Mouse (Mus musculus): Measurements from ENCODE around the gene Idi2. TPM values are rescaled to one million over a fixed set of nuclear protein-coding genes. Genes with fewer than 3 reads are reported as not detected.
"Not testable (repeated sequence)": the region's sequence is repeated elsewhere in the genome, so short reads cannot be mapped to it uniquely, and the experiment has no call there.

The Idi2 gene
- total RNA-seq, 2 experiments from 2014 or later: not detected

DNA sequence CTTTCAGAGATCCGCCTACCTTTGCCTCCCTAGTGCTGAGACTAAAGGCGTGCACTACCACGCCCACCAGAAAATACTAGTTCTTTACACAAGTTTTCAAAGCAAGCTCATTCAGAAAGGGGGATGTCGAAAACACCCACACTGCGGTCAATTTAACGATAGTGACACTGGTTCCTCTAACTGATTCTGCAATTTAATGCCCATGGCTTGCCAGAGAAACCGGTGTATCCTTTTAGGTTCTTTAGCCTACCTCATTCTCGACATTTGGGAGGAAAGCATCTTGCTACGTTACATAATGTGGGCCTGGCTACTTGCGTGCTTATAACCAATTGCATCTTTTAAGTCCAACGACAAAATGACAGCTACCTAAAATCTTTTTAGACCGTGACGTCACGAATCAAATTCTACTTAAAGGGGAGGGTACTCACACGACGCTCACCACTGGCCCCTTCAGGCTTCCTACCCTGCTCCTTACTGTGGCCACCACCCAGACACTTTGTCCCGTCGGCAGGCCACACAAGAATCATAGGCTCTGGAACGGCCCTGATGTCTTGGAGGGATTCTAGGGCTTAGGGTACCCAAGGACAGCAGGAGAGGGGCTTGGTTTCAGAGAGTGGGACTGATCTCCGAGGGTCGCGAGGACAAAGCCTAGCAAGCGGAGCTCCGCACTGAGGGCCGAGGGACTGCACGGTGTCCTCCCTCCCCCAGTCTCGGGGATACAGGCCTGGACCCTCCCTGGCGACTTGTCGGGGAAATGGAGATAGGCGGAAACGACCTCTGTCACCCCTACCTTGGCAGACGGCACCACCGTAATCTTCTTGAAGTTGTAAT lies 42.7 kb downstream of the Idi2 start:
- intact Hi-C loops (cut with DNase I): loop anchor here (5.0 to 10.0 kb wide), 2 partner anchors 67 to 111 kb away; partner anchors contain the start of gene Idi1
- DNase-seq (ENCODE audit: low spot score in 2 of 2): no peak

DNA sequence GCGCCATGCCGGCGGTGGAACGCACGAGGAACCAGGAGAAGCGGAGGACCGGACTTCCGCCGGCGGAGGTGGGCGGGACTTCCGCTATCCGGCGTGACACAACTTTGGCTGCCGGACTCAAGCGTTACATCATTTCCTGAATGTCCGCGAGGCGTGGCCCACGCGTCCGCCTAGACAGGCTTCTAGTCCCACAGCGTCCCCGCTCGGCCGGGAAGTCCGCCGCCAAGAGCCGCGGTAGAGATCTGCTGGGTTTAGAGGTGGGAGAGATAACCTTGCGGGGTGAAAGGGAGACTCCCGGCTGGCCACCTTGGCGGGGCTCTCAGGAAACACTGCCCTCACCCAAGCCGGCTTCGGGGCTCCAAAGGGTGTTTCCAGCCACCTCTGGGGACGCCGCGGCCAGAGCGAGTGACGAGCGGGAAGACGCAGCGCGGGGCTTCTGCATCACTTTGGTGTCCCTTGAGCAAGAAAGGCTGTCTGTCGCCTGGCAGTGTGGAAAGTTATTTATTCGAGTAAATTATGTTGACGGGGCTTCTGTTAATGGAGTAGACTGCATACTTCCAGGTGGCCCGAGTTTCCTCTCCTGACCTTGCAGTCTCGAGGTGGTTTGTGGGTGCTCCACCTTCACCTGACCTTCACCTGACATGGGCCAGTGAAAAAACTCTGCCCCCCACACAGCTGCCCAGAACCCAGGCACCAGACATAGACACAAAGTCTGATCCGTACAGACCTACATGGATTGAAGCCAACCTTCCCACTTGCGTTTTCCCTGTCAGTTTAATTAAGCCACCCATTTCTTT lies 43.5 kb downstream of the Idi2 start, which contains the start of gene Gtpbp4:
Gene Gtpbp4 (minus strand): TSS at position 94 of the 797 bp plus-strand sequence.
- intact Hi-C loops (cut with DNase I): loop anchor here (1.0 to 10.0 kb wide), 3 partner anchors 66 to 111 kb away; partner anchors contain the start of genes Idi1 and Larp4b
- DNase-seq (ENCODE audit: low spot score in 2 of 2): peak; percentile 97

DNA sequence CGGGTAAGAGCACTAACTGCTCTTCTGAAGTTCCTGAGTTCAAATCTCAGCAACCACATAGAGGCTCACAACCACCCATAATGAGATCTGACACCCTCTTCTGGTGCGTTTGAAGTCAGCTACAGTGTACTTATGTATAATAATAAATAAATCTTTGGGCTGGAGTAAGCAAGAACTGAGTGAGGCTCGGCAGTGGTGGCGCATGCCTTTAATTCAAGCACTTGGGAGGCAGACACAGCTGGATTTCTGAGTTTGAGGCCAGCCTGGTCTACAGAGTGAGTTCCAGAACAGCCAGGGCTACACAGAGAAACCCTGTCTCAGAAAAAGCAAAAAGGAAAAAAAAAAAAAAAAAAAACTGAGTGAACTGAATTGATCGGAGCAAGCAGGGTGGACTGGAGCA lies 44.6 kb downstream of the Idi2 start:
- intact Hi-C loops (cut with DNase I): loop anchor here (5.0 to 10.0 kb wide), 2 partner anchors 65 to 112 kb away; partner anchors contain the start of gene Idi1
- not testable (repeated sequence) for DNase-seq (ENCODE audit: low spot score in 2 of 2)

DNA sequence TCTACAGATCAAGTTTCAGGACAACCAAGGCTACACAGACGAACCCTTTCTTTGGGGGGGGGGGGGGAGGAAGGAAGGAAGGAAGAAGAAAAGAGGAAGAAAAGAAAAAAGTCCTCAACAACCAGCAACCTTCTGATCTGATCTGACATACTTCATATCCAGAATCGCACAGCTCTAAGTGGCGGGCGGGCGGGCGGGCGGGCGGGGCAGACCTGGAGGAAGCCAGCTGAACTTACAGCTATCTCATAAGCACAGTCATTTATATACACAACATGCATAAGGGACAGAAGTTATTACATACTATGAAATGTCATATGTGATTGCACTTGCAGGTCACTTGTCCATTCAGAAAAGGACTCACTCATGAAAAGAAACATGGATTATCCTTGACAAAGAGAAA lies 46.8 kb downstream of the Idi2 start:
- intact Hi-C loops (cut with DNase I): loop anchor here (5.0 to 10.0 kb wide), 2 partner anchors 63 to 115 kb away; partner anchors contain the start of gene Idi1
- no peak for DNase-seq (ENCODE audit: low spot score in 2 of 2)

DNA sequence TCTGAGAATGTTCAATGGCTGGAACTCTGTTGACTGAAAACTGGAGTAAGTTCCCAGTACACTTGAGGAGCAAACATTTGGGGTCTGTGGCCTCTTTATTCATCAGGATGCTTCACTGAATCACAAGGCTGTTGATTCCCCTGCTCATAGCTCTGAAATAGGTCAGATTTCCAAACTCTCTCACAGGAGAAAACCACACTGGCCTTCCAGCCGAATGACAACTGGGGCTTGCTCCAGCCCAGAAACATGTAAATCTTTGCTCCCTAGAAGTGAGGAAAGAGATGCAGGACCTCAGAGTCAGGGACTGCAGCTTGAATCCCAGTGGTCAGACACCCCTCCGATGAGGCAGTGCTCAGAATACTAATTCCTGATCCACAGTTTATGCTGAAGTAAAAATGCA lies 50.6 kb downstream of the Idi2 start:
- intact Hi-C loops (cut with DNase I): no loop called here

More for the DNA sequence above, 50.6 kb downstream of the Idi2 start:
- DNase-seq (ENCODE audit: low spot score in 2 of 2): no peak

Small RNAs within 50 kb of the gene (microRNA-seq; reads per million reads assigned to microRNA genes)
- gene Gm22750: not detected

Other genes with a start within 250 kb of the Idi2 start
- gene Wdr37, start 81.0 kb upstream of the Idi2 start, total RNA-seq (2021): 100 to 1,000 TPM; 104 TPM
- 10 to 100 TPM; 37.6 to 42.2 TPM for gene Idi1, start 67.4 kb upstream of the Idi2 start, total RNA-seq (2021)
- gene Gm9745, start 4.6 kb upstream of the Idi2 start, total RNA-seq (2021): under 1 TPM in 1 of 2 experiments, not detected in 1; 0.59 TPM
- 10 to 100 TPM; 36.3 to 37.2 TPM for gene Gtpbp4, start 43.2 kb downstream of the Idi2 start, total RNA-seq (2021)
- 10 to 100 TPM; 75.5 to 76.3 TPM for gene Larp4b, start 141.0 kb downstream of the Idi2 start, total RNA-seq (2021)

All from left cerebral cortex, postnatal 36 days (tissue).